Mouse (Mus musculus) intestine, postnatal 0 days (tissue): ENCODE measurements around the gene Cltrn. TPM values are rescaled to one million over a fixed set of nuclear protein-coding genes. Genes with fewer than 3 reads are reported as not detected.

Experiments used
- ATAC-seq: fragments of 200-750 bp; cut with Nextera tagmentation; 2 replicates; pipeline ENCODE4 v1.8.0; 2017; ENCODE audit warnings: mild to moderate bottlenecking, moderate TSS enrichment, moderate library complexity
- H3K27ac ChIP-seq: fragments of 300-500 bp; sonication (generic); 2 replicates; pipeline ENCODE4 v1.5.1; 2014; ENCODE audit warnings: mild to moderate bottlenecking, low read depth, low read length, moderate library complexity
- H3K27me3 ChIP-seq: fragments of 300-500 bp; sonication (generic); replicated peaks from 2 replicates; pipeline ENCODE4 v1.6.1; 2014; ENCODE audit warnings: low read length, mixed read lengths; ENCODE audit not compliant: control insufficient read depth, insufficient read depth
- H3K36me3 ChIP-seq: fragments of 300-500 bp; sonication (generic); 2 replicates; pipeline ENCODE4 v1.6.1; 2014; ENCODE audit warnings: mild to moderate bottlenecking, moderate library complexity; ENCODE audit not compliant: control insufficient read depth, insufficient read depth
- H3K4me1 ChIP-seq: fragments of 300-500 bp; sonication (generic); replicated peaks from 2 replicates; pipeline ENCODE4 v1.6.1; 2014; ENCODE audit warnings: antibody characterized with exemption, low read length, mixed read lengths; ENCODE audit not compliant: control insufficient read depth, insufficient read depth
- H3K4me2 ChIP-seq: fragments of 300-500 bp; sonication (generic); replicated peaks from 2 replicates; pipeline ENCODE4 v1.6.1; 2014; ENCODE audit warnings: low read depth, mild to moderate bottlenecking, moderate library complexity
- H3K4me3 ChIP-seq: fragments of 300-500 bp; sonication (generic); 2 replicates; pipeline ENCODE4 v1.5.1; 2014; ENCODE audit warnings: low read depth, low read length
- H3K9ac ChIP-seq: fragments of 300-500 bp; sonication (generic); 2 replicates; pipeline ENCODE4 v1.6.1; 2014; ENCODE audit warnings: mild to moderate bottlenecking, low read depth, low read length
- H3K9me3 ChIP-seq: fragments of 300-500 bp; sonication (generic); 2 replicates; pipeline ENCODE4 v1.6.1; 2016; ENCODE audit warnings: mixed run types; ENCODE audit not compliant: control insufficient read depth
- CTCF ChIP-seq: sonication (generic); IDR thresholded peaks from 2 replicates; pipeline ENCODE4 v1.5.1; 2016; ENCODE audit warnings: low read depth, mild to moderate bottlenecking, control low read depth, antibody characterized with exemption, moderate library complexity
- WGBS: fragments of 180-500 bp; shearing (Covaris S2); extraction: QIAGEN DNeasy Blood & Tissue Kit; methylation state at CpG from one replicate; pipeline ENCODE4 v1.1.7; 2014; 5-methylcytosine and 5-hydroxymethylcytosine counted together
- polyA plus RNA-seq: library from polyadenylated mRNA; unstranded; fragments of >200 nt; fragmentation: Nextera tagmentation; extraction: Ambion mirVana; gene quantifications from 2 replicates; pipeline ENCODE4 v1.2.1, GENCODE M21; 2015

Gene Cltrn
- polyA plus RNA-seq, 1 experiment from 2014 or later = 3.4 TPM

GRCm38 (mm10) chrX:164123942-164124341, 35.3 kb downstream of the Cltrn start:
- H3K27me3 ChIP-seq = no peaks in the 10 kb centered on the region
- 66% methylated on average over 3 of the region's 3 CpGs for WGBS
- 0 out of 2 replicates have a peak overlapping the region, but pooled peaks have one; percentile 46 for H3K27ac ChIP-seq
- no peak overlapping the region for H3K4me3 ChIP-seq
- TF ChIP-seq CTCF = no peak
- no peak overlapping the region for H3K9ac ChIP-seq
- H3K4me1 ChIP-seq = no peaks in the 10 kb centered on the region
- no peak overlapping the region for H3K4me2 ChIP-seq
- no peaks in the 10 kb centered on the region for H3K9me3 ChIP-seq
- no peaks in the 10 kb centered on the region for H3K36me3 ChIP-seq
- ATAC-seq = peak; percentile 88

GRCm38 (mm10) chrX:164133531-164133930, 44.9 kb downstream of the Cltrn start:
- WGBS = 86% methylated on average over 3 of the region's 3 CpGs
- no peaks in the 10 kb centered on the region for H3K36me3 ChIP-seq

GRCm38 (mm10) chrX:164135304-164135818, 46.7 kb downstream of the Cltrn start:
- no peak overlapping the region for H3K9ac ChIP-seq
- no peak overlapping the region for H3K4me3 ChIP-seq
- TF ChIP-seq CTCF = no peak
- H3K4me2 ChIP-seq = no peak overlapping the region
- no peaks in the 10 kb centered on the region for H3K36me3 ChIP-seq
- no peaks in the 10 kb centered on the region for H3K4me1 ChIP-seq
- H3K27ac ChIP-seq = peak overlapping the region; percentile 70
- H3K27me3 ChIP-seq = no peaks in the 10 kb centered on the region
- 49% methylated on average over 4 of the region's 4 CpGs for WGBS
- ATAC-seq = peak; percentile 92
- H3K9me3 ChIP-seq = no peaks in the 10 kb centered on the region

More at GRCm38 (mm10) chrX:164133531-164133930, 44.9 kb downstream of the Cltrn start:
- Histone ChIP-seq H3K4me1 (no peaks in the 10 kb centered on the region), H3K27me3 (no peaks in the 10 kb centered on the region), H3K27ac (no peak overlapping the region), H3K4me2 (no peak overlapping the region), H3K9me3 (no peaks in the 10 kb centered on the region), H3K9ac (no peak overlapping the region), H3K4me3 (no peak overlapping the region)
- no peak for TF ChIP-seq CTCF
- no peak for ATAC-seq

GRCm38 (mm10) chrX:164139032-164139431, 50.4 kb downstream of the Cltrn start, which contains the start of gene Ace2:
Gene Ace2 (plus strand): TSS chrX:164139332.
- Histone ChIP-seq H3K4me2 (no peak within 1 kb of the TSS; the same call in 1 of the 2 replicates), H3K4me3 (no peak within 1 kb of the TSS), H3K9me3 (no peaks in the 10 kb centered on the region), H3K27me3 (no peaks in the 10 kb centered on the region), H3K4me1 (no peaks in the 10 kb centered on the region), H3K27ac (no peak within 1 kb of the TSS), H3K9ac (no peak within 1 kb of the TSS), H3K36me3 (no peaks in the 10 kb centered on the region)
- 89% methylated on average over 2 of the region's 2 CpGs for WGBS
- no peak for ATAC-seq
- no peak for TF ChIP-seq CTCF

GRCm38 (mm10) chrX:164145463-164146250, 57.0 kb downstream of the Cltrn start:
- H3K27ac ChIP-seq = no peak overlapping the region
- no peaks in the 10 kb centered on the region for H3K9me3 ChIP-seq
- H3K4me1 ChIP-seq = no peaks in the 10 kb centered on the region
- H3K27me3 ChIP-seq = no peaks in the 10 kb centered on the region
- H3K4me3 ChIP-seq = no peak overlapping the region
- no peak overlapping the region; the same call in 1 of the 2 replicates for H3K4me2 ChIP-seq
- TF ChIP-seq CTCF = no peak
- 61% methylated on average over 6 of the region's 6 CpGs for WGBS
- H3K9ac ChIP-seq = no peak overlapping the region
- ATAC-seq = peak; percentile 47; the same call in 1 of the 2 replicates
- no peaks in the 10 kb centered on the region for H3K36me3 ChIP-seq

GRCm38 (mm10) chrX:164152703-164153102, 64.1 kb downstream of the Cltrn start:
- H3K9ac ChIP-seq = no peak overlapping the region
- H3K4me2 ChIP-seq = no peak overlapping the region
- ATAC-seq = no peak
- no peak for TF ChIP-seq CTCF
- H3K4me1 ChIP-seq = 0 out of 2 replicates have a peak, but pooled peaks cover 3% of the 10 kb centered on the region
- WGBS = 41% methylated on average over 2 of the region's 2 CpGs
- H3K27ac ChIP-seq = no peak overlapping the region; the same call in 1 of the 2 replicates
- H3K36me3 ChIP-seq = no peaks in the 10 kb centered on the region
- H3K27me3 ChIP-seq = no peaks in the 10 kb centered on the region
- no peaks in the 10 kb centered on the region for H3K9me3 ChIP-seq
- no peak overlapping the region for H3K4me3 ChIP-seq
